Mouse (Mus musculus): ENCODE measurements at regions not wholly inside any gene's neighbourhood (a gene's known extent, or its start where the extent isn't known, plus 50 kb on each side); places are given as distances from the start of the nearest gene placed in this dataset.

DNA sequence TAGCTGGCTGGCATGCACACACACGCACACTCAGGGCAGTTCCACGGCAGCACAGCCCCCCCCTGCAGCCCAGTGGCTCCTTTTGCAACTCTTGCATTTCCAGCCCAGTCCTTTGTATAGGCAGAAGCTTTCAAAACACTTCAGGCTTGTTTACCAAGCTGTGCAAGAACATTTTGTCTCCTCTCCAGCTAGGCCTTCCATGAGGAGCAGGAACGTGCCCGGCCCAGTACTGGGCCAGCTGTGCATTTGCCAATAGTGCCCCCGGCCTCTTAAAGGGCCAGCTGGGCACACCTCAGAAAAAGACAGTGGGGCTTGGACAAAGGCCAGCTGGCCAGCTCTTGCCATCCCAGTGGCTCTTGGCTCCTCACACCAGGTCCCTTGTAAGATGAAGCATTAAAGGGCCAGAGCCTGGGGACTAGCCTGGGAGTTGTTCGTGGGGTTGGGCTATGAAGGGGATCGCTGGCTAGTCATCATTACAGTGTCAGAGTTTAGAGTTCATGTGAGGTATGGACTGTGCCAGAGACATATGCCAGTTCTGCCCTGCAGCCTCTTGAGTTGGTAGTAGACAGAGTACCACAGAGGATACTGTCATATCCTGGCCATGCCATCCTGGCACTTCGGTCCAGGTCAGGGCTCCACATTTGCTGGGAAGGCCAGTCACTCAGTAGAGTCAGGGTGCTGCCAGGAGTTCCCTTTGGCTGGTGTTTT is 77.0 kb upstream of the Rxra start:
- Histone ChIP-seq H3K4me3 (ENCODE audit: low read depth, low read length) (no peak overlapping the region), H3K4me1 (ENCODE audit: control insufficient read depth, insufficient read depth, insufficient read length, low read length) (peaks cover 20% of the 10 kb centered on the region), H3K27ac (ENCODE audit: insufficient read depth, low read depth, low read length) (no peak overlapping the region; the same call in 1 of the 2 replicates), H3K36me3 (ENCODE audit: control insufficient read depth, insufficient read depth, low read length) (no peaks in the 10 kb centered on the region), H3K27me3 (ENCODE audit: control insufficient read depth, insufficient read depth, low read length) (no peaks in the 10 kb centered on the region)
- WGBS: 44% methylated on average over 8 of the region's 8 CpGs
- TF ChIP-seq POLR2A (IDR thresholded peaks at IDR 0.05; ENCODE audit: low read depth, low read length) (no peak), CTCF (IDR thresholded peaks at IDR 0.05; ENCODE audit: extremely low read depth, insufficient read length, insufficient replicate concordance, low read depth, low read length) (no peak)

DNA sequence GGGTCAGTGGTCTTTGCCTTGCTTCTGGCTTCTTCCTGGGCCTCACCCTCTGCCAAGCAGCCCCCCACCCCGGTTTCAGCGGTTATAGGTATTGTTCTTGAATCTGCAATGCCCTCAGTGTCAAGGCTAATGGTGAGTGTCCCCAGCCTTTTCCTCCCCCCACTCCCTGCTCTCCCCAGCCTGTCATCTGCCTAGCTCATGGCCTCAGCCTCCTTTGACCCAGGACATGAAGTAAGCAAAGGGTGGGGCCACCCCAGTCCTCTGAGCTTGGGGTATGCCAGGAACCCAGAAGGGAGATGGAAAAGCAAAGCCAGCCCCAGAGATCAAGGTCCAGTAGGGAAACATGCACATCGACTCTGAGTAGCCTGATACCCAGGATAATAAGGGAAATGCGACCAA is 76.5 kb upstream of the Rxra start:
- H3K4me3 ChIP-seq (ENCODE audit: low read depth, low read length): no peak overlapping the region
- WGBS: 33% methylated on average over 4 of the region's 4 CpGs
- no peaks in the 10 kb centered on the region for H3K27me3 ChIP-seq (ENCODE audit: control insufficient read depth, insufficient read depth, low read length)

DNA sequence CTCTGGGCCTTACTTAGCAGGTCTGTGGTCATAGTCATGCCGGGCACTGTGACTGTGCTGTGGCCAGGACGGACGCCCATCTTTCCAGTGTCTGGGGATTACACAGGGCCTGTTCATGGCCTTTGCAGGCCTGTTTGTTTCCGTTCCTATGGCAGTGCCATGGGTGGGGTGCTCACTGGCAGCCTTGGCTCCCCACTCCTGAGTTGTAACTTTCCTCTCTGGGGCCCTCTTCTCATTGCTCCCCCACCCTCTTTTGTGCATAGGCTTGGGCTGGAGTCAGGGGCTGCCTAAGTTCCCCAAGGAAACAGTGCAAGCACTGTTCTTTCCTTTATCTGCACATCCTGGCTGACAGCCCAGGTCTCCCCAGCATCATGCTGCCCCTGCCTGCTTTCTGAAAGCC is 72.9 kb upstream of the Rxra start:
- H3K4me1 ChIP-seq (ENCODE audit: control insufficient read depth, insufficient read depth, insufficient read length, low read length): peaks cover 15% of the 10 kb centered on the region
- H3K27ac ChIP-seq (ENCODE audit: insufficient read depth, low read depth, low read length): no peak overlapping the region
- TF ChIP-seq CTCF (IDR thresholded peaks at IDR 0.05; ENCODE audit: extremely low read depth, insufficient read length, insufficient replicate concordance, low read depth, low read length) (no peak), POLR2A (IDR thresholded peaks at IDR 0.05; ENCODE audit: low read depth, low read length) (no peak)
- H3K36me3 ChIP-seq (ENCODE audit: control insufficient read depth, insufficient read depth, low read length): no peaks in the 10 kb centered on the region
- no peaks in the 10 kb centered on the region for H3K27me3 ChIP-seq (ENCODE audit: control insufficient read depth, insufficient read depth, low read length)
- no peak overlapping the region for H3K4me3 ChIP-seq (ENCODE audit: low read depth, low read length)
- 90% methylated on average over 4 of the region's 4 CpGs for WGBS

More for the DNA sequence above, 76.5 kb upstream of the Rxra start:
- Histone ChIP-seq H3K27ac (ENCODE audit: insufficient read depth, low read depth, low read length) (no peak overlapping the region), H3K4me1 (ENCODE audit: control insufficient read depth, insufficient read depth, insufficient read length, low read length) (peaks cover 20% of the 10 kb centered on the region), H3K36me3 (ENCODE audit: control insufficient read depth, insufficient read depth, low read length) (no peaks in the 10 kb centered on the region)
- TF ChIP-seq CTCF (IDR thresholded peaks at IDR 0.05; ENCODE audit: extremely low read depth, insufficient read length, insufficient replicate concordance, low read depth, low read length): no peak
- no peak for TF ChIP-seq POLR2A (IDR thresholded peaks at IDR 0.05; ENCODE audit: low read depth, low read length)

DNA sequence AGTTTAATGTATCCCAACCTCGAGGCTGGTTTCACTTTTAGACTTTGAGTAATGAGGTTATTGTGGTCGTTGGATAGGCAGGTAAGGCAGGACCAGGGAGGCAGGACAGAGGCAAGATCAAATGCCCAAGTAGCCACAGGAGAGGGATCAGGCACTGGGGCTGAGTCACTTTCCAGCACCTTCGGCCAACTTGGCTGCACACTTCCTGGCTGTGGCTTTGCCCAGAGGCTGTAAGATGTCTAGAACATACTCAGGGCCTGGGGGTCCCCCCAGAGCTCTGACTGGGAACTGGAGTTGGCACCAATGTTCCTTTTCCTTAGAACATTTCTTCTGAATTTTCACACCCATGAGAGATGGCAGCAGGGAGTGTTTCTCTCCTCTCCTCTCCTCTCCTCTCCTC is 71.7 kb upstream of the Rxra start:
- Histone ChIP-seq H3K4me1 (ENCODE audit: control insufficient read depth, insufficient read depth, insufficient read length, low read length) (peaks cover 6% of the 10 kb centered on the region), H3K27me3 (ENCODE audit: control insufficient read depth, insufficient read depth, low read length) (no peaks in the 10 kb centered on the region), H3K27ac (ENCODE audit: insufficient read depth, low read depth, low read length) (no peak overlapping the region), H3K36me3 (ENCODE audit: control insufficient read depth, insufficient read depth, low read length) (no peaks in the 10 kb centered on the region), H3K4me3 (ENCODE audit: low read depth, low read length) (no peak overlapping the region)
- TF ChIP-seq CTCF (IDR thresholded peaks at IDR 0.05; ENCODE audit: extremely low read depth, insufficient read length, insufficient replicate concordance, low read depth, low read length) (no peak), POLR2A (IDR thresholded peaks at IDR 0.05; ENCODE audit: low read depth, low read length) (no peak)
- 21% methylated on average over 3 of the region's 3 CpGs for WGBS

DNA sequence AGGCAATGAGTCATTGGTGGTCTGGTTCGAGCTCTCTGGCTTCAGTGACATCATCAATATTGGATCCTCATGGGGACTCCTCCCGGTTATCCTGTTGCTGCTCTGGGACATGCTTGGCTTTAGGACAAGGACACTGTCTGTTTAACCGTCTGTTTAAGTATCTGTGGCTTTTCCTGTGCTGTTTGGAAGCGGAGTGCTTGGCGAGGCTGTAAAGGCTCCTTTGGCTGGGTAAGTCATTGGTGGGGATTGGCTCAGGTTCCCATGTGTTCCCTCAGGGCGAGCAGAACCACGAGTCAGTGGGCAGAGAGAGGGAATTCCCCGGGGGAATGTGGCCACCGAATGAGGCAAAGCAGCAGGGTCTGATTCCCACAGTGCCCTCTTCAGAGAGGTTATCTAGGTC is 69.4 kb upstream of the Rxra start:
- 69% methylated on average over 9 of the region's 9 CpGs for WGBS
- Histone ChIP-seq H3K27ac (ENCODE audit: insufficient read depth, low read depth, low read length) (no peak overlapping the region), H3K4me1 (ENCODE audit: control insufficient read depth, insufficient read depth, insufficient read length, low read length) (no peaks in the 10 kb centered on the region), H3K27me3 (ENCODE audit: control insufficient read depth, insufficient read depth, low read length) (no peaks in the 10 kb centered on the region), H3K4me3 (ENCODE audit: low read depth, low read length) (no peak overlapping the region), H3K36me3 (ENCODE audit: control insufficient read depth, insufficient read depth, low read length) (no peaks in the 10 kb centered on the region)
- no peak for TF ChIP-seq POLR2A (IDR thresholded peaks at IDR 0.05; ENCODE audit: low read depth, low read length)
- TF ChIP-seq CTCF (IDR thresholded peaks at IDR 0.05; ENCODE audit: extremely low read depth, insufficient read length, insufficient replicate concordance, low read depth, low read length): no peak

DNA sequence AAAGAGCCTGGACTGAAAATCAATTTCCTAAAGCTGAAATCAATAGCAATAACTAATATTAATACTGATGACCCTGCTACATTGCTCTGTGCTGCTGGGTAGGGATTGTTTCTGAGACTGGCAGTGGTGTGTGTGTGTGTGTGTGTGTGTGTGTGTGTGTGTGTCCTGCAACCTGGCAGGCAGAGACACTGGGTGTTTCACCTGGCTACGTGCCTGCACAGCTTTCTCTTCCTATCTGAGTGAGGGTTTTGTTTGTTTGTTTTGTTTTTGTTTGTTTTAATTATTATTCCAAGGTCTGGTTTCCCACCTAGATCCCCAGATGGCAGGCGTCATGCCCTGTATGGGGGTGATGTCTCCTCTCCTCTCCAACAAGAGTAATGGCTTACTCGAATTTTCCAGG is 54.5 kb upstream of the Rxra start:
- TF ChIP-seq CTCF (IDR thresholded peaks at IDR 0.05; ENCODE audit: extremely low read depth, insufficient read length, insufficient replicate concordance, low read depth, low read length) (no peak), POLR2A (IDR thresholded peaks at IDR 0.05; ENCODE audit: low read depth, low read length) (no peak)
- WGBS: 58% methylated on average over 3 of the region's 3 CpGs

DNA sequence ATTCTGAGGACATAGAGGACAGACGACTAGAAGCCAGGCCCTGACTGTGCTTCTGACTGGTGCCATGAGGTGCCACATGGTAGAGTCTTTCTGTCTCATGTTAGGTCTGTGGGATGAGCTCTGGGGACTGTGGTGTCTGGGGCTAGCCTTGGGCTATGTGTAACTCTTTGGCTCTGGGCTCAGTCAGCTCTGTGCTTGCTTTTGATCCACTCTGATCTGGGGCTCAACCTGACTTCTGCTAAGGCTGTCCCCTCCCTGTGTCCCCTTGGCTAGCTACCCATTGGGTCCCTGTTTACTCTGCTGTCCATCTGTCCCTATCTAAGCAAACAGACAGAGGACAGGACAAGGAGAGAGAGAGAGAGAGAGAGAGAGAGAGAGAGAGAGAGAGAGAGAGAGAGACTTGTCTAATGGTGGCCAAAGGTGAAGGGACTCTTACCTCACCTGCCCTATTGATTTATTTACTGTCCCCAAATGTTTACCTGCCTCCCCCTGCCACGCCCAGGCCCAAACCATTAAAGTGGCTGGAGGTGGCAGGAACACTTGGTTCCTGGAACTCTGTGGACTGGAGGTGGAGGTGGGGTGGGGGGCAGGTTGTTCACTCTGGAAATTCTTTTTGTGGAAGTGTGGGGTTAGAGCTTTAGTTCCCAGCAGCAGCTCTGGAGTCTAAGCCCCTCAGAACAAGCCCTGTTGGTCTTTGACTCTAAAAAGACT is 51.4 kb upstream of the Rxra start:
- WGBS: 48% methylated on average over 2 of the region's 2 CpGs
- peak overlapping the region; percentile 76; the same call in 1 of the 2 replicates for H3K27ac ChIP-seq (ENCODE audit: insufficient read depth, low read depth, low read length)

More for the DNA sequence above, 54.5 kb upstream of the Rxra start:
- H3K4me3 ChIP-seq (ENCODE audit: low read depth, low read length): no peak overlapping the region
- no peaks in the 10 kb centered on the region for H3K36me3 ChIP-seq (ENCODE audit: control insufficient read depth, insufficient read depth, low read length)
- no peaks in the 10 kb centered on the region for H3K27me3 ChIP-seq (ENCODE audit: control insufficient read depth, insufficient read depth, low read length)
- no peak overlapping the region for H3K27ac ChIP-seq (ENCODE audit: insufficient read depth, low read depth, low read length)
- peaks cover 31% of the 10 kb centered on the region for H3K4me1 ChIP-seq (ENCODE audit: control insufficient read depth, insufficient read depth, insufficient read length, low read length)

More for the DNA sequence above, 51.4 kb upstream of the Rxra start:
- H3K27me3 ChIP-seq (ENCODE audit: control insufficient read depth, insufficient read depth, low read length): no peaks in the 10 kb centered on the region
- H3K4me1 ChIP-seq (ENCODE audit: control insufficient read depth, insufficient read depth, insufficient read length, low read length): peaks cover 30% of the 10 kb centered on the region
- TF ChIP-seq CTCF (IDR thresholded peaks at IDR 0.05; ENCODE audit: extremely low read depth, insufficient read length, insufficient replicate concordance, low read depth, low read length) (no peak), POLR2A (IDR thresholded peaks at IDR 0.05; ENCODE audit: low read depth, low read length) (no peak)
- no peak overlapping the region for H3K4me3 ChIP-seq (ENCODE audit: low read depth, low read length)
- H3K36me3 ChIP-seq (ENCODE audit: control insufficient read depth, insufficient read depth, low read length): no peaks in the 10 kb centered on the region
